Mouse (Mus musculus): Measurements from ENCODE around the gene 2210010C04Rik.
"Not testable (repeated sequence)": the region's sequence is repeated elsewhere in the genome, so short reads cannot be mapped to it uniquely, and the experiment has no call there.

The 2210010C04Rik gene

DNA sequence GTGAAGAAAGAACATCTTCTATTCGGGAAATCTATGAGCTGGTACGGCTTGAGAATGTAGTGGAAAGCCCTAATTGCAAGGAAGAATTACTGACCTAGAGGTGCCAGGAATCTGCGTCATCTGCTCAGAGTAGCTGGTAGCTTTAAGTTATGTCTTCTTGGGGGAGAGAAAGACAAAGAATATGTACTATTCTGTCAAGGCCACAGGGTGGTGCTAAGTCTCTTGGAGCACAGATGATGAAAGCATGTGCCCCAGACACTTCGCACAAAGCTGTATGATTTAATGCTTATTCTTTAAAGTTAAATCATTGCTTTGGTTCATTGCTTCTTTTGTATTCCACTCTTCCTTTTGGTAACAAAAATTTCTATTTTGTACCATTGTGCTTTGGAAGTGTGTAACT is 20.2 kb downstream of the 2210010C04Rik start:
- no peak for DNase-seq

- DNase-seq: not testable (repeated sequence)
Observed at GRCm38 (mm10) chr6:40999379-40999778, 35.9 kb downstream of the 2210010C04Rik start, which contains the start of gene Gm2663. Gene Gm2663, minus strand, starts transcription at chr6:40999479.

All from kidney, postnatal 25 days (tissue).